Mouse (Mus musculus): ENCODE data around the gene Fsd1.

Gene Fsd1

DNA sequence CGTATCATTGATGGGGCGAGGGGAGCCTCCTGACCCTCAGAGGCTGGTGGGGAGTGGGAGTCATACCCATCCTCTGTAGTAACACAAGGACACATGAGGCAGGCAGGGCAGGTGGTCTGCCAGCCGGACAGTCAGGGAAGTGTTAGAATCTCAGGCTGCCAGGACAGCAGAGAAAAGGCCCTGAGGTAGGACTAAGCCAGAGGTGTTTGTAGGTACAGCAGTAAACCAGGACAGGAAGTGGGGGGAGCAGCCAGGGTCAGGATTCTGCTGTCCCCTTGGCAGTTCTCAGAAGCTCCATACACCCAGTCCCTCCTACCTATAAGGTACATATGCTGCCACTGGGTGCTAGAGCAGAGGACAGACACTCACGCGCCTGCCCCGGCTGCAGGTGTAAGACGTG, 24.7 kb upstream of the Fsd1 start:
- no peak for DNase-seq (ENCODE audit: low read depth, low spot score)

DNA sequence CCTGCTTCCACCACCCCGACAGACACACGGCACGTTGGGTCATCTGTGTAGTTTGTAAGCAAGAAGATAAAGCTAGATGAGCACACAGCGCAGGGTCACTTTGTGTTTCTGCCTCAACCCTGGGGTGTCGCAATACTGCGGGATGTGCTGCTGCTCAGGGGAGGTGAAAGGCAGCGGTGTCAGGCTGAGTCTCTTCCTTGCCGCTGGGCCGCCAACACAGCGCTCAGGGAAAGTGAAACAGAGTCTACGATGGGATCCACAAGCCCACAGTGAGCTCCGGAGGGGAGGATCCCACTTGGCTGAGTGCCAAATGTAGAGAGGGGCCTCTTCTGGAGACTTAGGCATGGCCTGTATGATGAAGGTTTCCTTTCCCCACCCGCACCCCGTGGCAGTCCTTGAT, 23.1 kb upstream of the Fsd1 start:
- DNase-seq (ENCODE audit: low read depth, low spot score) = peak; percentile 53

DNA sequence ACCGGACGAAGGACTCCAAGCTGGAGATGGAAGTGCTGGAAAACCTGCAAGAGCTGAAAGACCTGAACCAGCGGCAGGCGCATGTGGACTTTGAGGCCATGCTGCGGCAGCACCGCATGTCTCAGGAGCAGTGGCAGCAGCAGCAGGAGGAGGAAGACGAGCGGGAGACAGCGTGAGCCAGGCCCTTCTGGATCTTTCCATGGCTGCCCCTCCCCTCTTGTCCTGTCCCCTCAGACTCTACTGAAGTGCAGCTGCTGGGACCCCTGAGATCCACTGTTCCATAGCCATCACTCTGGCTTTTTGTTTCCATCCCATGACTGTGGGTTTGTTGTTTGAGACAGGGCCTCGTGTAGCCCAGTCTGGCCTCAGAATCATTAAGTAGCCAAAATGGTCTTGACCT, 21.8 kb upstream of the Fsd1 start:
- no peak for DNase-seq (ENCODE audit: low read depth, low spot score)

DNA sequence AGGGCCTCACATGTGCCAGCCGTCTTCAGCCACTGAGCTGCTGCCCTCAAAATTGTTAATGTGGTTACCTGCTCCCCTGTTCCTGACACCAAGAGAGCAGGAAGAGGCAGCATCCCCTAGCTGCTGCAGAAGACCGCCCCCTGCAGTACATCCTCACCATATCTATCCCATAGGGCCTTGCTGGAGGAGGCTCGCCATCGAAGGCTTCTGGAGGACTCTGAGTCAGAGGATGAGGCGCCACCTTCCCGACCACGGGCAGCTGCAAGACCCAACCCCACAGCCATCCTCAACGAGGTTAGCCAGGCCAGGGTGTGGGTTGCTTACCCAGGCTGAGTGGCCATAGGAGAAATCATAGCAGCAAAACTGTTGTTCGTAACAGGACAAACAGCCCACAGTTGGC, 21.3 kb upstream of the Fsd1 start:
- DNase-seq (ENCODE audit: low read depth, low spot score) = no peak

DNA sequence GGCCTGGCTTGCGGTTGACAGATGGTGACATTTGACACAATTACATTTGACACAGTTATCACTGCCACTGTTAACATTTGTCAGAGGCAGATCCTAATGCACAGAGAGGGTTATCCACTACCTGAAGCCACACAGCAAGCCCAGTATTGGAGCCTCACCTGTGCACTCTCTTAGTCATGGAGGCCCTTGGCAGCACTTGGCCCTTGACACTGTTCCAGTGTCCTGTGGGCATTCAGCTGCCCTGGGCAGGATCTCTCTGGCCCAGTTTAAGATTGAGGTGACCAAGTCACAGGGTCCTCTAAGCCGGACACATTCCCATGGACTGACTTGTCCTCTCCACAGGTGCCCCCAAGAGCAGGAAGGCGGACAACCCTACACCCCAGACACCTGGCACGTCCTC, 19.1 kb upstream of the Fsd1 start:
- no peak for DNase-seq (ENCODE audit: low read depth, low spot score)

DNA sequence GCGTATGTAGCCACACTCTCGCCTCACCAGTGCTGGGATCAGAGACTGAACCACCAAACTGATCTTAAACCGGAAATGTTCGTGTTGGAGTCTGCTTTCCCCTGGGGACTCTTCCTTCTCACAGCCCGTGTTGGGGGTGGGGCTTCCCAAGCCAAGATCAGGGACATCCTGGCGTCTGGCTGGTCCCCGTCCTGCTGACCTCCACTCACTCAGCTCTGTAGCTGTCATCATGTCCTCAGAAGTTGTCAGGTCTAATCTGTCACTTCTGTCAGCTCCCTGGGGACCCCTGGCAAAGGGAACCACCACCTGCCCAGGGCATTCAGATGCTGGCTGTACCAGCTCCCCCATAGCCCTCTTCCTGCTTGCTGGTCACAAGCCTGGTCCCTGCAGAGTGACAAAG, 18.1 kb upstream of the Fsd1 start:
- no peak for DNase-seq (ENCODE audit: low read depth, low spot score)

DNA sequence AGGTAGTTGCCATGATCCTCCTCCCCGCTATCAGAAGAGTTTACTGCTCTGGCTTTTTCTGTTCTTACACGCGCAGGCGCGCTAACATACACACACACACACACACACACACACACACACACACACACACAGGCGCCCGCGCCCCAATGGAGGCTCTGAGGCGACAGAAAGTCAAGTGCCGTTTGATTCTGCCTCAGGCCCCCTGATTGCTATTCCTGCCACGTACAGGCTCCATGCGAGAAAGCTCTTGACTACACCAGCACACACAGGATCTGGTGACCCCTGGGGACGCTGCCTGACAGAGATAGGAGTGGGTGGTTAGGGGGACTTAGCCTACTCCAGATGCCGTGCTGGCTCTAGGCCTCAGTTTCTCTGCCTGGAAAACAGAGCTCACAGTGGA, 16.7 kb upstream of the Fsd1 start:
- peak; percentile 33 for DNase-seq (ENCODE audit: low read depth, low spot score)

DNA sequence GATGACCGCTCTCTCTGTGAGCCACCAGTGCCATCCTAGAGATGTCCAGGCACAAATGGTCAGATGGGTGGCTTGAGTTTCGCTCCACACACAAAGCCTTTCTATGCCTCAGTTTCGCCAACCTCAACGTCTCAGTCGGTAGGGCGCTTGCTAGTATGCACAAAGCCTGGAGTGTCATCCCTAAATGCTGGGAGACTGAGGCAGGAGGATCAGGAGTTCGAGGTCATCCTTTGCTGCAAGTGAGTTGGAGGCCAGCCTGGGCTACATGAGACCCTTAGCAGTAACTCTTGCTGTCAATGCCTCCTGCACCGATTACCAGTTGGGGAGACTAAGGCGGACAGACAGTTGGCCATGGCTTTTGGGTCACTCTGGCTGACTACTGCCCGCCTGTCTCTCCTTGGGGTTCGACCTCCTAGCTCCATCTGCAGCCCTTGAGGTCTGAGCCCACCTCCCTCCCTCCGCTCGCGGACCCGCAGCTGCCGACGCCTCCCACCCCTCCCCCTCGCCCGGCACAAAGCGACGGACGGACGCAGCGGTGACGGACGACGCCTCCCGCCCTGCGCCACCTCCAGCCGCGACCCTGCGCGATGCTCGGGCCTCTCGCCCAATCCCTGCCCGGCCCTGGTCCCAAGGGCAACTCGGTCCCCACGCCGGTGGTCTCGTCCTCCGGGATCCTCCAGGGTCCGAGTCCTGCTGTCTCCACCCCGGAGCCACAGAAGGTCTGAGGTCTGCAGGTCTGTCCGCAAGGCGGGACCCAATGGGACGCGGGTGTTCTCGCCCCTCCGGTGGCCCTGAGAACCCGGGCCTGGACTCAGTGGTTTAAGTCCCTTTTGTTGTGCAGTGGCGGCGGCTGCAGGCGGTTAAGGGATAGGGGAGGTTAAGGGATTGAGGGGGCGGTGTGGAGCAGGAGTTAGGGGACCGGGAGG, 16.1 kb upstream of the Fsd1 start, which contains the start of gene Shd:
Shd (plus strand) TSS at position 502 of the 926 bp plus-strand sequence.
- peak; percentile 46 for DNase-seq (ENCODE audit: low read depth, low spot score)

DNA sequence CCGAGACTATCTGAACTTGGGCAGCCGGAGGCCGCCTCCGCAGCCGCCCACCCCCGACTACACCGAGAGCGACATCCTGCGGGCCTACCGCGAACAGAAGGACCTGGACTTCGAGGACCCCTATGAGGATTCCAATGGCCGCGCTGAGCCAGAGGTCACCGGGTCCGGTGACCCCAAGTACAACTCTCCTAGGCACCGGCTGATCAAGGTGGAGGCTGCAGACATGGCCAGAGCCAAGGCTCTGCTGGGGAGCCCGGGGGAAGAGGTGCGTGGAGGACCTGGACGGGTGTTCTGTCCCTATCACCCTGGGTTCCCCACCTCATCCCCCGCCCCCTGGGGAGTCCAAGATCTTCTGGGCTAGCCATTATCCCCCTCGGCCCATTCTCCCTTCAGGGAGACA, 14.9 kb upstream of the Fsd1 start:
- DNase-seq (ENCODE audit: low read depth, low spot score) = no peak

DNA sequence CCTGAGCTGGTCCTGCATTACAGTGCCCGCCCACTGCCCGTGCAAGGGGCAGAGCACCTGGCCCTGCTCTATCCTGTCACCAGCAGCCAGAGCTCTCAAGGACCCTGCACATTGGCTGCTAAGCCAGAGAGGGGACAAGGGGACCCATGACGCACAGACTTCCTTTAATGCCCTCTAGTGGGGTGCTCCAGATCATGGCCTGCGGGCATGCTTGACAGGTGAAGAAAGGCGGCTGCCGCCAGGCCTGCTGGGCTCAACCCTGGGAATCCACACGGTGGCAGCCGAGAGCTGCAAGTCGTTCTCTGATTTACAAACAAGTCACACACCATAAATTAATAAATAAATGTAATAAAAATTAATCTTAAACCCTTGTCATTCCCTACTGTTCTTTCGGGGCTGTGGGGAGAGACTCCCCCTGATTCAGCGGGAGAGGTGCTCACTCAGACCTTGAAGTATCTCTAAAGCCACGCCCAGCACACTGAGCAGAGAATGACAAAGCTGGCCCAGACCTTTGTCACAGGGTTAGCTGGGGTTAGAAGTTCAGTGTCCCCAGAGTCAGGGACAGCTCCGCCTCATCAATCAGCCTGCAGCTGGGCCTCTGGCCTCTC, 9.9 kb upstream of the Fsd1 start:
- DNase-seq (ENCODE audit: low read depth, low spot score) = peak; percentile 85

DNA sequence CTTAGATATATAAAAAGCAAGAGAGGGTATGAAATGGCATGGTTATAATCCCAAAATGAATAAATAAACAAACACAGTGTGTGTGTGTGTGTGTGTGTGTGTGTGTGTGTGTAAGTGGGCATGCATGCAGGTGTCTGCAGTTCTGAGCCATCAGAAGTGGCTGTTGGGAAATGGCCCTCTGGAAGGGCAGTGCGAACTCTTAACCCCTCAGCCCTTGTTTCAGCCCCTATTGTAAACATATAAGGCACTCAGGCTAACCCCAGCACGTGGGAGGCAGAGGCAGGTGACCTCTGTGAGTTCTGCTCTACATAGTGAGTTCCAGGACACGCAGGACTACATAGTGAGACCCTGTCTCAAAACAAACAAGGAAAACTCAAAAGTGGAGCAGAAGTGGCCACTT, 9.0 kb upstream of the Fsd1 start:
- no peak for DNase-seq (ENCODE audit: low read depth, low spot score)

DNA sequence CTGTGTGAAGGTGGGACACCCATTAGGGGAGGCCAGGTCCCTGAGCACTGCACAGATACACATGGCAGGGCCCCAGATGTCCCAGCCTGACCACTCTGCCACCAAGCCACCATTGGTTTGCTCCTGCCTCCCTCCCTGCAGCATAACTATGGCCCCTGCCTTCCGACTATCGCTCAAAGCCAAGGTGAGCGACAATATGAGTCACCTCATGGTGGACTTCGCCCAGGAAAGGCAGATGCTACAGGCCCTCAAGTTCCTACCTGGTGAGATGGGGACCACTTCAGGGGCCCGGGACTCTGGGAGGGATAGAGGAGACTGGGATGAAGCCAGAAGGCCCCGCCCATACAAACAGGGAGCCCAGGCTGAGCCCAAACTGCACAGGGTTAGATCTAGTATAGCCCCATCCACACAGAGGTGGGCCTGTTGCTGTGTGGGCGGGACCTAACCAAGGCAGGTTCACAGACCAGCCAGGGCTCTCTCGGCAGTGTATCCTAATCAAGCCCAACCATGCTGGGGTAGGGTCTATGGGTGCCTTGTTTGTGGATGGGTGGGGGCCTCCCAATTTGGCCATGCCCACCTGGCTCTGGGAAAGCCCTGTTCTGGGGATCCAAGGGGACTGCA, 4.1 kb downstream of the Fsd1 start:
- DNase-seq (ENCODE audit: low read depth, low spot score) = peak; percentile 40

DNA sequence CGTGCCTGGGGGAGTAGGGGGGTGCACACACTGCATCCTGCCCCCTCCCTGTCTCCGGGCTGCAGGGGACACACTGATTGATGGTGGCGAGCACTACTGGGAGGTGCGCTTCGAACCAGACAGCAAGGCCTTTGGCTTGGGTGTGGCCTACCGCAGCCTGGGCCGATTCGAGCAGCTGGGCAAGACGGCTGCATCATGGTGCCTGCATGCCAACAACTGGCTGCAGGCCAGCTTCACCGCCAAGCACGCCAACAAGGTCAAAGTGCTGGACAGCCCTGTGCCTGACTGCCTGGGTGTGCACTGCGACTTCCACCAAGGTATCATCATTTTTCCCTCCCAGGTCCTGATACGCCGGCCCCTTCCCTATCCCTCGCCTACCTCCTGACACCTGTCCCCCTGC, 9.7 kb downstream of the Fsd1 start:
- no peak for DNase-seq (ENCODE audit: low read depth, low spot score)

DNA sequence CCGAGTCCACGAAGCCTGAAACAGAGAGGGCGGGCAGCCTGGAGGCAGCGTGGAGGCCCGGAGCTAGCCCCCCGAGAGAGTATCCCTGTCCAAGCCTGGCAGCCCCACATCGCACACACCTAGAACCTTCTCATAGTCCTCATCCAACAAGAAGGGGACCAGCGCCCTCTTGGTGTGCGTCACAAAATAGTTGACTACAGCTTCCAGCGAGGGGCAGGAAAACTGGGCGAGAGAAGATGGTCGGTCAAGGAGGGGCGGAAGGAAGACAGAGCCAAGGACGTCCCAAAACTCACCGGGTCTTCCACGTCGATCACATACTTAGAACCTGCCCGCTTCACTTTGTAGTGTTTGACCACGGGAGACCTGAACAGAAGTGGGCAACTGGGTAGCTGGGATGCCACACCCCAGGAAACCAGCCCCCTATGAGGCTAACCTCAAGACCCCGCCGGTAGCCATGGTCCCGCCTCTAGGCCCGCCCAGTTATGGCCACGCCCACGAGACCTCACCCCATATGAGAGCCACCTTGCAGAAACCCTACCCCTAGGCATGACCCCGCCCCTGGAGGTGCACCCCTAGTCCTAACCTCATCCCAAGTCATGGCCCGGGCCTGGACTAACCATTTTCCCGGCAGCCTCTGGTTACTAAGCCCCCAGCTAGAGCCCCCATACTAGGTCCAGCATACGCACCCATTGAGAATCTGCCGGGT, 13.6 kb downstream of the Fsd1 start:
- peak; percentile 70 for DNase-seq (ENCODE audit: low read depth, low spot score)

DNA sequence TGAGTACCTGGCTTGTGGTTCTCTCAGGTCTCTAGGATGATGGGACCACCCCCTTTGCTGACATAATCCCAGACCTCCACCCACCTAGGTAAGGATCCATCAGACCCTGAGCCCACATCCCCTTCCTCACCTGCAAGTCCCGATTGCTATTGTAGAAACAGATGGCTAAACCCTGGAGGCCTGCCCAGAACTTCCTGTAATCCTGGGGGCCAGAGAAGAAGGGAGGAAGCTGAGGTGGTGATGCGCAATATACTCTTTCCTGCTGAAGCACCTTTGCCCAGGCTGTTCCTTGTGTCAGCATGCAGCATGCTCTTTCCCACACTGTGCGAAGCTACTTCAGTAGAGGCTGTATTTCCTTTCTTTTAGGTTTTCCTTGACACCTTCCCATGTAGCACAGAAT, 16.7 kb downstream of the Fsd1 start:
- no peak for DNase-seq (ENCODE audit: low read depth, low spot score)

DNA sequence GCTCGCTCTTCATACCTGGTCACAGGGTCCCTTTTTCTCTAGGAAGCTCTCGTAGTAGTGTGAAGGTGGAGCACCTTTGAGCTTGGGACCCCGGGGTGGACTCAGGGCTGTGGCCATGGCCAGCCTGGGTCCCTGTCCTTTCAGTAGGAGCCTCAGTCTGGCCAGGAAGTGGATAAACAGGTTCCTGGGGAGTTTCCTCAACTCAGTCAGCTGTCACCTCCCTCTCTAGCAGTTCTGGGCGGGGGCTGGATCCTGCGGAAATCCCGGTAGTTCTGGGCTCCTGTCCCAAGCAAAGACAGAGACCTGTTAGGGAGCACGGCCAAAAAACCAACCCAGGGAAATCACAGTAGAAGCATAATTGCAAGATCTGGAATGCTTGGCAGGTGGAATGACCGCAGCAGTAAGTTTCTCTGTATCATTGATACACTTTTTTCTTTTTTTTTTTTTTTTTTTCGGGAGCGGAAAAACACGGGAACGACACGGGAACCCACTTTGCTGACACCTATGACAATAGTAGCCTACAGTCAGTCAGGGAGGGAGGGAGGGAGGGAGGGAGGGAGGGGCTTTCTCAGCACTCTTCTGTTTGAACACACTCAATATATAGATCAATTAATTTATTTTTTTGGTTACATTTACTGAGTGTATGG, 19.2 kb downstream of the Fsd1 start, which contains the start of the genes Stap2 and Mpnd:
Stap2 (minus strand) TSS at position 170 of the 647 bp plus-strand sequence.
Mpnd (plus strand) TSS at position 297 of the 647 bp plus-strand sequence.
- peak; percentile 87 for DNase-seq (ENCODE audit: low read depth, low spot score)

DNA sequence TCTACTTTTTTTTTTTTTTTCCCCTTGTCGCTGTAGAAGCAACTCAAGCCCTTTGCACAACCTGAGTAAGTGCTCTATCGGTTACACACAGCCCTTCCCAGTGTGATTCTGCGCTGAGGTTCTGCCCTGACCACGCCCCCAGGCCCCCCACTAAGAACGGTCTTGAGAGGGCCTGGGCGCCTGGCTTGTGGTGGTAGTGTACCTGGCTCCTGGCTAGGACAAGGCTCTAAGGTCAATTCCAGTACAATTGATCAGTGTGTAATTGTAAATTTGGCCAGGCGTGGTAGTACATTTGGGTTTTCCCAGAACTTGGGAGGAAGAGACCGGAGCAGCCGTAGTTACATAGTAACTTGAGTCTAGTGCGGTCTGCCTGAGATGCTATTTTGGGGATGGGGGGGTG, 20.6 kb downstream of the Fsd1 start:
- DNase-seq (ENCODE audit: low read depth, low spot score) = peak; percentile 72

DNA sequence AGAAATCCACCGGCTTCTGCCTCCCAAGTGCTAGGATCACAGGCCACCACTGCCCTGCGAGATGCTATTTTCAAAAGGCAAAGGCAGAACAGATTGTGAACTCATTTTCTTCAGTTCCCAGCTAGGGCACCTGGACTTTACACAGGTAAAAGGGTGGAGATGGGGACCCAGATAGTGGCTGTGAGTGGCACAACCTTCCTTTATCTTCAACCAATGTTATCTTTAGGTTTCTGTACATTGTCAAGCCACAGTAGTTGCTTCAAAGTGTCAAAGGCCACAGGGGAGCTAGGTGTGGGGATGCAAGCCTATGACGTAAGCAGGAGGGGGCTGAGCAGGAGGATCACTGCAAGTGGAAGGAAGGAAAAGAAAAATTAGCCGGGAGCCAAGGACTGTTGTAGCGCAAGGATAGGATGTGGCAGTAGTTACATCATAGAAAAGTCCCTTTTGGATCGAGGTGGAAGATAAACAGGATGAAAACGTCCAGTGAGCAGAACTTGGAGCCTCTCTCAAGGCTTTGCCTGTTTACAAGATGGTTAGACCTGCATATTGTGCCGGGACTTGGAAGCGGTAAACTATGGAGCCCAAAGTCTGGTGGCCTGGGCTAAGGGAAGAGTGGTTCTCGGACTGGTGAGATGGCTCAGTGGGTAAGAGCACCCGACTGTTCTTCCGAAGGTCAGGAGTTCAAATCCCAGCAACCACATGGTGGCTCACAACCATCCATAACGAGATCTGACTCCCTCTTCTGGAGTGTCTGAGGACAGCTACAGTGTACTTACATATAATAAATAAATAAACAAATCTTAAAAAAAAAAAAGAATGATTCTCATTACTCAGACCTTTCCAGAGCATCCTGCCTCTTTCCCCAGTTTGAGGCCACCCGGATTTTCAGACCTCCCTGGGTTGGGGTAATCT, 21.4 kb downstream of the Fsd1 start:
- peak; percentile 60 for DNase-seq (ENCODE audit: low read depth, low spot score)

DNA sequence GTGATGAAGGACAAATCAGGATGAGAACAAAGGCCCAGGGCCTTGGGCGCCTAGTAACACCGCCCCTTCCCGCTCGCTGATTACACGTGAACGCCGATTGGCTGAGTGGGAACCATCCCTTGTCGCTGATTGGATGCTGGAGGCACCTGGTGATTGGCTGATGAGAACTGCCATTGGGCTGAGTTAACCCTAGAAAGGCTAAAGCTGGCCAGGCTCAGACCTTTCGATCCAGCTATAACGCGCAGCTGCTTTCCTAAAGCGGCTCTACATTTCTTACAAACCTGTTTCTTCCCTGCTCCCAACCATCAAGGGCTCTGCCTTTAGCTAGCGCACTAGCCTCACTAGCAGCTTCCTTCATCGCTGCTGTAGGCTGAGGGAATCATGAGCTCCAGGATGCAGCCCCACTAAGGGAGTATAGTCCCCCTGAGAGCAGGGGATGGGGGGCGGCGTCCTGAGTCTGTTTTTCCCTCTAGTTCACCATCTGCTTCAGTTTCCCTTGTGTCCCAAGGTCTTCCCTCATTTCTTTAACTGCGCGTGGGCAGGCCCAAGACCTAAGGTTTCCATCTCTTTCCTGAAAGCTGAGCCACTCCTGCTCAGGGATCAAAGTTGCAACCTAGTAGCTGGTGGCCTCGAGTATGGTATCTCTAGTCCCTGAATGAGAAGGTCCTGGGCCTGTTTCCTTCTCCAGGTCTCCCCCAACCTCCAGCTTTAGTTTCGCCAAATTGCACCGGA, 22.2 kb downstream of the Fsd1 start:
- peak; percentile 98 for DNase-seq (ENCODE audit: low read depth, low spot score)

Data from ZHBTc4 (cell line).